Mouse (Mus musculus) testis, postnatal 14 days (tissue): ENCODE data around the gene Uhrf1bp1.

Source experiments
- DNase-seq: peaks from one replicate; pipeline ENCODE4 v3.0.0; 2021; ENCODE audit warnings: low spot score

The Uhrf1bp1 gene

DNA sequence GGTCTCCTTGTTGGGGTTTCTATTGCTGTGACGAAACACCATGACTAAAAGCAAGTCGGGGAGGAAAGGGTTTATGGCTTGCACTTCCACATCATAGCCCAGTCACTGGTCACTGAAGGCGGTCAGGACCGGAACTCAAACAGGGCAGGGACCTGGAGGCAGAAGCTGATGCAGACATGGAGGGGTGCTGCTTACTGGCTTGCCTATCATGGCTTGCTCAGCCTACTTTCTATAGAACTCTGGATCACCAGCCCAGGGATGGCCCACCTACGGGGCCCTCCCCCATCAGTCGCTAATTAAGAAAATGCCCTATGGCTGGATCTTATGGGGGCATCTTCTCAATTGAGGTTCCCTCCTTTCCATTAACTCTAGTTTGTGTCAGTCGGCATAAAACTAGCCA lies 55.1 kb downstream of the Uhrf1bp1 start:
- no peak for DNase-seq

DNA sequence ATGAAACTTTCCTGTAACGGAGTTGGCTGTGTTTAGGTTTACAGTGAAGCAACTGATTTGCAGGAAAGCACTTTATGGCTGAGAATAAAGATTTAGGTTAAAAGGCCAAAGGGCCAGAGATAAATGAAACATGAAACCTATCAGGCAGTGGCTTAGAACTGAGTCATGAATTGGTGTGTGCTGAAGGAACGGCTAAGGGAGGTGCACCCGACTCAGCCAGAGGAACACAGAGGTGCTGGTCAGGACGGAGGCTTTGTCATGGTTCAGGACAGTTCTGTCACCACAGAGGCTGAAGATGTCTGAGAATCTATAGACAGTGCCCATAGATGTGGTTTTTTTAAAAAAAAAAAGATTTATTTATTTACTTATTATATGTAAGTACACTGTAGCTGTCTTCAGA lies 58.5 kb downstream of the Uhrf1bp1 start:
- DNase-seq = no peak

DNA sequence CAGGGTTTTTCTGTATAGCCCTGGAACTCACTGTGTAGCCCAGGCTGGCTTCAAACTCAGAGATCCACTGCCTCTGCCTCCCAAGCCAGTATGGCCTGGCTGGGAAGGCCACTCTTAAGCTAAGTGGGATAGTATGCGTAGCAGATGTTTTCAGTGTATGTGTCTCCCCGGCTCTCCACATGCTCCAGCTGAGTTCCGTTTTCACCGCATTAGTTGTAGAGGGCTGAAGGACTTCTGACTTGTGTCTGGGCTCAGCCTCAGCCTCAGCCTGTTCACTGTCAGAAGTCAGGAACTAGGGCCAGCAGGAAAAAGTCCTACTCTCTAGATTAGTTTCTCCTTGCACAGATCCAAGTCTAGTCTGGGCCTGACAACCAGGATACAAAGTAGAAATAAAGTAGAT lies 60.1 kb downstream of the Uhrf1bp1 start:
- DNase-seq = peak; percentile 49

DNA sequence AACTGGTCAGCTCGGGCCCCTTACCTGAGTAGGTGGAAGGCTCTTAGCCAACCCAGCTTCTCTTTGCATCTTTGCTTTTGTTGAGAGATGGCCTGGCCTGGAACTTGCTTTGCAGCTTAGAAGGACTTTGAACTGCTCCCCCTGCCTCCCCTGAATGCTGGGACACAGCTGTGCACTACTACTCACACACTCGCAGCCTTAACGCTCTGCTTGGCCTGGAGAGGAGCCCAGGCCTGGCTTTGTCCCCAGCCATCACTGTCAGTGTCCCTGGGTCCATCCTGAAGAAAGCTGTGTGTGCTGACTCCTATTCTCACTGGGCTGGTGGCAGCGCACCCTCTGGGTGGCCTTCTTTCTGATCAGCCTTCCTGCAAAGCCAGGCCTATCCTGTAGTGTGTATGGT lies 64.4 kb downstream of the Uhrf1bp1 start:
- DNase-seq = no peak

- DNase-seq = no peak
Observed at GRCm38 (mm10) chr17:27922174-27922712, 66.0 kb downstream of the Uhrf1bp1 start.

DNA sequence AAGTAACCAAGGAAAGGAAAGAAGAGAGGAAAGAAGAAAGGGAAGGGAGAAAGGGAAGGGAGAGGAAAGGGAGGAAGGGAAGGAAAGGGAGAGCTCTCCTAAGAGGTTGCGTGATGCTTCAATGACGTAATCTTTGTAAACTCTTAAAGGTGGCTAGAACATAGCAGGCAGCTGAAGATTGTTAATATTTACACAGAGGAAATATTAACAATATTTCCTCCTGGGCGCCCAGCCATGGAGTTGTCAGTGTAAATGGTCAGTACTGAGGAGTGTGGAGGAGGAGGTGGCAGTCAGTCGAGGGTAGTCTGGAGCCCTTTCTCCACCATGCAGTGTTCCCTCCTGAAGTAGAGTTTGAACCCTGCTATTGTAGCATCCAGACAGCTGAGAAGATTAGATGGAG lies 68.8 kb downstream of the Uhrf1bp1 start:
- no peak for DNase-seq

- no peak for DNase-seq
Observed at GRCm38 (mm10) chr17:27925504-27925903, 69.3 kb downstream of the Uhrf1bp1 start.

DNA sequence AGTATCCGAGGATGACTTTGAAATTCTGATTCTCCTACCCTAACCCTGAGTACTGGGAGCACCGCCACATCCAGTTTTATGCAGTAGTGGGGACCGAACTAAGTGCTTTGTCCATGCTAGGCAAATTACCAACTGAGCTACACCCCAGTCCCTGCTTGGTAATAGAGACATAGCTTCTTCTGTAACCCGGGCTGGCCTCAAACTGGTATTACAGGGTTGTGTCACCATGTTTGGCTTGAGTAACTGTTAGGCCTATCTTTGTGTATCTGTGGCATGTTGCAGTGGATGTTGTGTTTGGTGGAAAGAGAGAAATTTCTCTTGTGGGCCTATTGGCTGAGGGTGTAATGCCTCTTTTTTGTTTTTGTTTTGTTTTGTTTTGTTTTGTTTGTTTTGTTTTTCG lies 74.0 kb downstream of the Uhrf1bp1 start:
- DNase-seq = no peak

GRCm38 (mm10) chr17:27931826-27932225 lies 75.6 kb downstream of the Uhrf1bp1 start:
- no peak for DNase-seq

GRCm38 (mm10) chr17:27934136-27934910 lies 78.1 kb downstream of the Uhrf1bp1 start:
- no peak for DNase-seq

- no peak for DNase-seq
Observed at GRCm38 (mm10) chr17:27935091-27935490, 78.8 kb downstream of the Uhrf1bp1 start.

GRCm38 (mm10) chr17:27937054-27937615 lies 80.9 kb downstream of the Uhrf1bp1 start:
- DNase-seq = no peak

- DNase-seq = no peak
Observed at GRCm38 (mm10) chr17:27938121-27938754, 82.0 kb downstream of the Uhrf1bp1 start.

DNA sequence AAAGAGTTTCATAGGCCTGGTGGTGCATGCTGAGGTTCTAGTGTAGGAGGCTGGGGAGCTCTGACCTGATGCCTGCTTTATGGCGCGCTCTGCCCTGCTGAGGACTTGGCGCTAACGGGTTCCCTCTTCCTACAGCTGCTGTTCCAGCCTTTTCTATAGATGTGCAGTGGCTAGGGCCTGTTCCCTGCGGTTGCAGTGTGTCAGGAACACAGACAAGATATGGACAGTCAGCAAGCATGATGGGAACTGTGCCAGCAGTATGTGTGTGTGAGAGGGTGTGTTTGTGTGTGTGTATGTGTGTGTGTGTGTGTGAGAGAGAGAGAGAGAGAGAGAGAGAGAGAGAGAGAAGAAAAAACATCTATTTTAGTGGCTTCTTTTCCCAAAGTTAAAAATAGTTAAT lies 82.8 kb downstream of the Uhrf1bp1 start:
- no peak for DNase-seq

DNA sequence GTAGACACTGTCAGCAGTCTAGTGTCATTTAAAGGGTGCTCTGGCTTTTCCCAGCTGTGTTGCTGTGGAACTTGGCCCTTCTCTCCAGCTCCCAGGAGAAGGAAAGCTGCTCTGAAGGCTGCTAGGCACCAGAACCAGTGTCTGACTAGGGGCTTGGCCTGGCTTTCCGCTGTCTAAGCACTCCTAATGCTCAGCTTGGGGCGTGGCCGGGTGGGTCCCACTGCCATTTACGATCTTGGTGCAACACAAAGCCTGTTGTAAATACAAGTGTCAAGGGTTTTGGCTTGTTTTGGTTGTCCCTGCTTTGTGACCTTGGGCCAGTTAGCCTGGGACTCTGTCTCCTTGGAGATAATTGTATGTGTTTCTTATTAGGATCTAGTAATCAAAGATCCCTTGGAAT lies 84.1 kb downstream of the Uhrf1bp1 start:
- no peak for DNase-seq

DNA sequence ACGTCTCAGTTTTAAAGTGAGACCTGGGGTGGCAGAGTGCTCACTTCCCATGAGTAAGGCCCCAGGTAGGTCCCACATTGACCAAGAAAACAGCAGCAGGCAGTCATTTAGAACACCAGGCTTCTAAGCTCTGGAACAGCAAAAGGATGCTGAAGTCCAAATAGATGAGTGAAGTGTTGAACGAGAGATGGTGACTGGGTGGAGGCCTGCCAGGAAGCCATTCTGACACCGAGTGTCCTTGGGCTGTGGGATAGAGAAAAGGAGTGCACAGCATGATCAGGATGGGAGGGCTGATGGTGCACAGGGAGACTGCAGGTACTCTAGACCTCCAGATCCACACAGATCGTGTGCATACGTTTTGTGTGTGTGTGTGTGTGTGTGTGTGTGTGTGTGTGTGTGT lies 84.9 kb downstream of the Uhrf1bp1 start:
- DNase-seq = no peak

DNA sequence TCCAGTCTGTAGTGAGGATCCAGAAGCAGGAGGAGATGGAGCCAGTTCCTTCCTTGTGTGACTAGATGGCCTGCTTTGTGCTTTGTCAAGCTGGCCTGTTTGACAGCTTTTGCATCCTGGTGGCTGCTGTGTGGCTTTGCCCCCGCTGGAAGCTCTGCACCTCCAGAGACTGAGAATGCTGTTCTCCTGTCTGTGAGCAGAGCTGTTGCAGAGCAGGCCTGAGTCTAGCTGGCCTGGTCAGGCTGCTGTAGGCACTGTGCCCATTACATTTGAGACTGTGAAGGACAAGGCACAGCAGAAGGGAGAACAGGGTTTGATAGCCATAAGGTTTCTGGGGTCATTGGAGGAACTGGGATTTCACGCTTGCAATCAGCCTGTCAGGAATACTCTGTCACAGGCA lies 85.5 kb downstream of the Uhrf1bp1 start:
- DNase-seq = no peak

DNA sequence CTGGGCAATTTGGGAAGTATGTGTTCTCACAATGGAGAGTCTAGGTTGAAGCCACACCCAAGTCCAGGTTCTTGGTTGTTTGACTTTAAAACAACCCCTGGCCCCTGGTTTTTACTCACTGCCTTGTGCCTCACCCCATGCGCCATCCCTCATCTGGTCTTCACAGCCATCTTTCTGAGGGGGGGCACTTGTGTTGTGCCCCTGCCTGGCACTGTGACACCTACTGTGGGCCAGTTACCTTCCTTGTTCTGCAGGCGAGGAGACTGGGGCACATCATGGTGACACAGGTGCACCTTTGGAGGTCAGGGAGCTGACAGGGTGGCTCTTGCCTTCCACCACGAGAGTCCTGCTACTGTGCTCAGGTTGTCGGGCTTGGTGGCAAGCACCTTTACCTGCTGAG lies 85.9 kb downstream of the Uhrf1bp1 start:
- DNase-seq = no peak

DNA sequence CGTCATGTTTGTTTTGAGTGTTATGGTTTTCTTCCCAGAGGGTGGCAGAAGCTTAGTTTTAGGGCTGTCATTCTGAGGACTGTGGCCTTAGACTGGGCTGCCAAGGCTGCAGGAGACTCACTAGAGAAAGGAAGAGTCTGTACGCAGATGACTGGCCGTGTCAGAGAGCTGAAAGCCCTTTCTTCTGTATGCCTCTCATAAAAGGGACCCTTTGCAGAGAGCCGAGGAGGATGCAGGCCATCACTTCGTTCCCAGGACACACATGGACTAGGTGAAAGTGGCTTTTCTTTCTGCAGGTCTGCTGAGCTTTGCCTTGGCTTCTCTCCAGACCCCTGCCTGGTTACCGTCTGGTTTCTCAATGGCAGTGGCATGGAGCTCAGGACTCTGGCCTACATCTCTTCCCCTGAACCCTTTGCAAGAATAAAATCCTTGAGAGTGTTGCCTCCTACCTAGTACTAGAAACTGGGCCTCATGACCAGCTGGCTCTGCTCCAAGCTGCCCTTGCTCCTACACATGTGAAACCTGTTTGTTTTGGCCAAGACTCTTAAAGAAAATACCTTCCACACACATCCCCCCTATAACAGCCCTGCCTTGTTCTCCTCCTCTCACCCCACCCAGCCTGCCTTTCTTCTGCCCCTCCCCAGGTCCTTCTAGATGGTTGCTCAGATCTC lies 89.4 kb downstream of the Uhrf1bp1 start:
- no peak for DNase-seq

- no peak for DNase-seq
Observed at GRCm38 (mm10) chr17:27946371-27946770, 90.1 kb downstream of the Uhrf1bp1 start.

DNA sequence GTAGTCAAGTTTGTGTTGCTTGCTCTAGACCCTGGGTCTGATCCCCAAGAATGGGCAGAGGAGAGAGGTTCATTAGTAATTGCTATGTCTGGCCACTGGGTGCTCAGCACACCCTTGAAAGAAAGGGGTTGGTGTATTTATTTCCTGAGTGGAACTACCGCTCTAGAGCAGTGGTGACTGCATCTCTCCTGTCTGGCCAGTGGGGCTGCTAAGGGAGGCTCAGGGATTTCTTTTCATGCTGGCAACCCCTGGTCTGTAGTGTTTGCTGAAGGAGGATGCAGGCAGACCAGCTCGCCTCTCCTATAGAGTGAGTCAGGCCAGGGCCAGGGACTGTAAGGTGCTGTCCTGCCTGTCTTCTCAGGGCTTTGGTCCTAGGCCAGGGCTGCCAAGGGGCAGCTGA lies 90.9 kb downstream of the Uhrf1bp1 start:
- no peak for DNase-seq
